Mouse (Mus musculus) G1E (cell line): ENCODE measurements around the gene Gm10837.

Experiments
- CTCF ChIP-seq: IDR thresholded peaks from 2 replicates; pipeline ENCODE4 v1.5.1; 2012; ENCODE audit warnings: low read depth, low read length, inconsistent platforms, mixed read lengths
- GATA1 ChIP-seq: IDR thresholded peaks from 2 replicates; pipeline ENCODE4 v1.6.1; 2012; ENCODE audit warnings: borderline replicate concordance, low read length, inconsistent platforms, mixed read lengths
- GATA2 ChIP-seq: IDR thresholded peaks from 2 replicates; pipeline ENCODE4 v1.6.1; 2012; ENCODE audit warnings: low read depth, low read length, inconsistent platforms, borderline replicate concordance

DNA sequence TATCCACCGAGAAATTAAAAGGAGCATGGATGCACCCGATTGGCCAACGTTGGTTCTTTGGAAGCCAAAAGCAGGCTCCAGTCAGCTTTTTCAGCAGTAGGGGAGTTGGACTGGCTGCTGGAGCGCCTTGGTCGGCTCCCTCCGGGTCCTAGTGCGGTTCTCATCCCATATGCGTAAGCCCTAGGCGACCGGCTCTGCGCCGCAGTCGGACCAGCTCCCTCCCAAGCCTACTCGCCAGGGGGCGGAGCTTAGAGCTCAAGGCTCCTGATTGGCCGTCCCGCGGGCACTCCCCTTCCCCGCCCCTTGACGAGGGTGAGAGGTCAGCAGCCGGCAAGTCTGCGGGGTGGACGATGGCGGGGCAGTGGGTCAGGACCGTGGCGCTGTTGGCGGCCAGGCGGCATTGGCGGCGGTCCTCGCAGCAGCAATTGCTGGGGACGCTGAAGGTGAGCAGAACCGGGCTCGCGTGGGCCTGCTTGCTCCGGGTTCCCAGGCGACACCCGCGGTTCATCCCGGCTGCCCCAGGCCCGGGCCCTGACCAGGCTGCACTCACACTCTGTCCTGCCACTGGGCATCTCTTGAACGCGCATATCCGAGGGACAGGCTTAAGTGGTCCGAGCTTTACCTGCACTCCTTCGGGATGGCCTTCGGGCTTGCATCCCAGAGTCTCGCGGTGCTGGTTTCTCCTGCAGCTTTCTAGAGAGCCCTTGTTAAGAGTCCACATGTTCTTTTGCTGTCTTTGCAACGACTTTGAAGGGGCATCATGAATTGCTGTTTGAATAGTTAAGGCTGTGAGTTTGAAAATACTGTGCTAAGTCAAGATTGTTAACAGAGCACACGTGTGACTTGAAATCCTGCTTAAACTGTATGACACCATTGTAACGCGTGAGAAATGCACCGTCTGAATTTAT, 43.9 kb downstream of the Gm10837 start, which contains the start of gene Pcca:
- no peak for TF ChIP-seq CTCF
- TF ChIP-seq GATA1, result no peak
- no peak for TF ChIP-seq GATA2
